Mouse (Mus musculus) heart, adult 10 weeks (tissue): ENCODE data around the gene Grm4. TPM values are rescaled to one million over a fixed set of nuclear protein-coding genes. Genes with fewer than 3 reads are reported as not detected.

Experiments used
- polyA plus RNA-seq: library from polyadenylated mRNA; stranded (reverse); fragments of 350-450 nt; fragmentation: Illumina TruSeq; extraction: RNeasy Lipid Tissue Mini Kit (QIAGEN cat#74804); gene quantifications from one replicate; pipeline ENCODE4 v1.2.3, GENCODE M21; 2014; ENCODE audit warnings: low read depth, low replicate concordance

Grm4 gene
- polyA plus RNA-seq: not detected

GRCm38 (mm10) chr17:27521303-27521702 is at the start of gene Grm4:
Gene Grm4, minus strand, starts transcription at chr17:27521403.

GRCm38 (mm10) chr17:27565163-27565941 is 44.1 kb upstream of the Grm4 start, which contains the start of gene AI413582:
Gene AI413582, minus strand, starts transcription at chr17:27565756.

GRCm38 (mm10) chr17:27556315-27557011 is 35.3 kb upstream of the Grm4 start, which contains the start of gene Hmga1:
Gene Hmga1, plus strand, starts transcription at chr17:27556497.

Other genes with a start within 250 kb of the Grm4 start
- 69.8 TPM for gene Hmga1, start 35.1 kb upstream of the Grm4 start, polyA plus RNA-seq
- 13.9 TPM for gene AI413582, start 44.4 kb upstream of the Grm4 start, polyA plus RNA-seq
- gene Nudt3, start 102.1 kb upstream of the Grm4 start, polyA plus RNA-seq: 245 TPM
- not detected for gene RPS10-NUDT3, start 113.8 kb upstream of the Grm4 start, polyA plus RNA-seq
- 841 TPM for gene Rps10, start 115.3 kb upstream of the Grm4 start, polyA plus RNA-seq
- 0.39 TPM for gene Pacsin1, start 134.1 kb upstream of the Grm4 start, polyA plus RNA-seq
- not detected for gene Spdef, start 207.6 kb upstream of the Grm4 start, polyA plus RNA-seq